In genomic region chr19:9027795-9028194, GRCm38 (mm10) we compare ENCODE assay signal across 10 mouse cellular contexts. TPM values are rescaled to one million over a fixed set of nuclear protein-coding genes. Genes with fewer than 3 reads are reported as not detected.
DNase-seq lines count a peak whose midpoint lies in the region; ATAC-seq and TF ChIP-seq lines count a peak whose summit lies in the region.
"Had no signal": no experiment of that assay in that cellular context is flagged by ENCODE, and none has a peak within 500 bp of the region (broad histone marks: within the 10 kb centered on the region; RNA-seq: fewer than 3 reads in every experiment).

No protein-coding gene starts in this region.

- TF ChIP-seq CTCF in brain, embryonic 14.5 days (IDR thresholded peaks at IDR 0.05; ENCODE audit: borderline replicate concordance, extremely low read depth, insufficient read depth, insufficient read length) = no peak
- TF ChIP-seq CTCF in heart, postnatal 0 days (IDR thresholded peaks at IDR 0.05; ENCODE audit: low read depth) = no peak
- no peak for TF ChIP-seq CTCF in lung, postnatal 0 days (IDR thresholded peaks at IDR 0.05)

- no peak overlapping the region for H3K4me2 ChIP-seq in heart, postnatal 0 days (ENCODE audit: low read depth, low read length)
- H3K4me2 ChIP-seq in lung, postnatal 0 days (replicated peaks; ENCODE audit: low read depth, low read length) = no peak overlapping the region
- H3K4me2 ChIP-seq: embryonic facial prominence, embryonic 13.5 days; liver, embryonic 15.5 days had no signal

- H3K4me1 ChIP-seq in heart, postnatal 0 days (ENCODE audit: control insufficient read depth, insufficient read depth) = peaks cover 53% of the 10 kb centered on the region
- peaks cover 10% of the 10 kb centered on the region for H3K4me1 ChIP-seq in lung, postnatal 0 days (ENCODE audit: insufficient read depth, low read depth, low read length)

- peak; percentile 98 for TF ChIP-seq EP300 in heart, postnatal 0 days (IDR thresholded peaks at IDR 0.05; ENCODE audit: low read depth)
- TF ChIP-seq EP300 in lung, postnatal 0 days (IDR thresholded peaks at IDR 0.05) = peak; percentile 99

- ATAC-seq in frontal cortex, adult (ENCODE audit: low TSS enrichment) = peak; percentile 52; the same call in 1 of the 2 replicates
- peak; percentile 72 for ATAC-seq in heart, postnatal 0 days (ENCODE audit: insufficient read depth, low read depth)
- ATAC-seq in lung, postnatal 0 days = peak; percentile 82

- no peak for DNase-seq in frontal cortex, adult 2 months (ENCODE audit: extremely low spot score in 1 of 2, low spot score in 1 of 2)
- DNase-seq in brain, embryonic 14.5 days (ENCODE audit: low read depth) = peak; percentile 82
- peak; percentile 83 for DNase-seq in heart, postnatal 0 days (ENCODE audit: low spot score)
- peak; percentile 85 for DNase-seq in lung, postnatal 0 days (ENCODE audit: low spot score)
- no peak for DNase-seq in urinary bladder, postnatal 25 days (ENCODE audit: low spot score)
- DNase-seq in testis, postnatal 14 days (ENCODE audit: low spot score) = no peak
- no peak for DNase-seq in adrenal gland, postnatal 25 days

- 11% methylated on average over 5 of the region's 5 CpGs for WGBS in heart, postnatal 0 days
- 15% methylated on average over 5 of the region's 5 CpGs for WGBS in lung, postnatal 0 days

- H3K4me3 ChIP-seq in heart, postnatal 0 days (ENCODE audit: low read depth, low read length) = no peak overlapping the region
- no peak overlapping the region for H3K4me3 ChIP-seq in lung, postnatal 0 days (ENCODE audit: low read depth, low read length)
- H3K4me3 ChIP-seq: embryonic facial prominence, embryonic 13.5 days; liver, embryonic 15.5 days had no signal

- H3K9ac ChIP-seq in heart, postnatal 0 days (replicated peaks; ENCODE audit: low read depth, low read length) = no peak overlapping the region
- no peak overlapping the region for H3K9ac ChIP-seq in lung, postnatal 0 days (replicated peaks; ENCODE audit: low read depth)
- H3K9ac ChIP-seq: embryonic facial prominence, embryonic 13.5 days; liver, embryonic 15.5 days had no signal

- H3K9me3 ChIP-seq in heart, postnatal 0 days (replicated peaks; ENCODE audit: control insufficient read depth, low read length) = no peaks in the 10 kb centered on the region
- no peaks in the 10 kb centered on the region for H3K9me3 ChIP-seq in lung, postnatal 0 days (ENCODE audit: low read length)
- H3K9me3 ChIP-seq: embryonic facial prominence, embryonic 13.5 days; liver, embryonic 15.5 days had no signal

- no peak for TF ChIP-seq POLR2A in brain, embryonic 14.5 days (IDR thresholded peaks at IDR 0.05; ENCODE audit: borderline replicate concordance, extremely low read depth, insufficient read depth, insufficient read length, poor library complexity, severe bottlenecking)

- no peaks in the 10 kb centered on the region for H3K36me3 ChIP-seq in heart, postnatal 0 days (replicated peaks; ENCODE audit: control insufficient read depth, insufficient read depth, low read length)
- no peaks in the 10 kb centered on the region for H3K36me3 ChIP-seq in lung, postnatal 0 days (ENCODE audit: insufficient read depth, low read length)
- H3K36me3 ChIP-seq: embryonic facial prominence, embryonic 13.5 days; liver, embryonic 15.5 days had no signal

- H3K27ac ChIP-seq in heart, postnatal 0 days (ENCODE audit: low read depth) = peak overlapping the region; percentile 79
- H3K27ac ChIP-seq in lung, postnatal 0 days (ENCODE audit: low read length) = 0 out of 2 replicates have a peak overlapping the region, but pooled peaks have one; percentile 26
- H3K27ac ChIP-seq: embryonic facial prominence, embryonic 13.5 days; liver, embryonic 15.5 days had no signal

- H3K27me3 ChIP-seq in heart, postnatal 0 days (ENCODE audit: control insufficient read depth, insufficient read depth, low read length) = no peaks in the 10 kb centered on the region
- no peaks in the 10 kb centered on the region for H3K27me3 ChIP-seq in lung, postnatal 0 days (replicated peaks; ENCODE audit: insufficient read depth, low read length)
- H3K27me3 ChIP-seq: embryonic facial prominence, embryonic 13.5 days; liver, embryonic 15.5 days had no signal

RNA-seq across cellular contexts. Expression of gene Ahnak, which starts 38.7 kb away (rescaled TPM):
- polyA plus RNA-seq in frontal cortex, adult 2 months (2012; rRNA removed) = 6.8 and 7.5 TPM in 2 replicates
- polyA plus RNA-seq in brain, embryonic 14.5 days (2012; rRNA removed) = 2.5 and 6.0 TPM in 2 replicates
- 122 and 135 TPM in 2 replicates for total RNA-seq in heart, postnatal 0 days (2014; rRNA removed; ENCODE audit: low replicate concordance)
- 56.8 and 59.1 TPM in 2 replicates for polyA plus RNA-seq in heart, postnatal 0 days (2015; fragmentation: Nextera tagmentation; extraction: Ambion mirVana)
- 151 and 163 TPM in 2 replicates for polyA plus RNA-seq in lung, postnatal 0 days (2015; fragmentation: Nextera tagmentation; extraction: Ambion mirVana)
- 93.0 and 106 TPM in 2 replicates for total RNA-seq in adrenal gland, postnatal 25 days (2021)

RNA-seq across cellular contexts. Expression of gene Scgb1a1, which starts 60.0 kb away (rescaled TPM):
- polyA plus RNA-seq in frontal cortex, adult 2 months (2012; rRNA removed) = 0.42 and 0.44 TPM in 2 replicates
- polyA plus RNA-seq in brain, embryonic 14.5 days (2012; rRNA removed) = not detected in 2 replicates
- total RNA-seq in heart, postnatal 0 days (2014; rRNA removed; ENCODE audit: low replicate concordance) = 8.9 TPM in 1 of 2 replicates, not detected in the other
- polyA plus RNA-seq in heart, postnatal 0 days (2015; fragmentation: Nextera tagmentation; extraction: Ambion mirVana) = 1.3 and 98.2 TPM in 2 replicates
- 26,192 and 26,425 TPM in 2 replicates for polyA plus RNA-seq in lung, postnatal 0 days (2015; fragmentation: Nextera tagmentation; extraction: Ambion mirVana)
- total RNA-seq in adrenal gland, postnatal 25 days (2021) = not detected in 2 replicates
- polyA plus RNA-seq: embryonic facial prominence, embryonic 13.5 days; liver, embryonic 15.5 days had no signal

Comparison
In these comparisons a context has a peak if more than half of its experiments do, and no peak if none do; other contexts are left out.
1. DNase-seq: peak in brain, embryonic 14.5 days (single experiment), heart, postnatal 0 days (single experiment) and lung, postnatal 0 days (single experiment); none in frontal cortex, adult 2 months (0 of 2), urinary bladder, postnatal 25 days (single experiment), testis, postnatal 14 days (single experiment) and adrenal gland, postnatal 25 days (single experiment).
2. RNA of gene Scgb1a1, which starts 60.0 kb away (polyA plus RNA-seq): 26,192 to 26,425 TPM in lung, postnatal 0 days; 1.3 to 98.2 TPM in heart, postnatal 0 days, 0.42 to 0.44 TPM in frontal cortex, adult 2 months and not detected in brain, embryonic 14.5 days; every median in the first group is over 100 times any median in the second.
3. Peak in every context shown above with its lines, with median percentiles within 50 percentile points of each other: ATAC-seq.